Mouse (Mus musculus) bone marrow macrophage, adult 2 months (primary cell): ENCODE data around the gene Gsdmc3.

Source experiments
- CTCF ChIP-seq: IDR thresholded peaks from 2 replicates; pipeline ENCODE4 v1.5.1; 2012; ENCODE audit warnings: low read depth, mild to moderate bottlenecking, low read length, moderate library complexity
- POLR2A ChIP-seq: IDR thresholded peaks from 2 replicates; pipeline ENCODE4 v1.6.1; 2012; ENCODE audit warnings: mild to moderate bottlenecking, low read depth, low read length, borderline replicate concordance

GRCm38 (mm10) chr15:63926201-63926600 lies 47.8 kb upstream of the Gsdmc3 start:
- TF ChIP-seq POLR2A (no peak), CTCF (no peak)
